Mouse (Mus musculus) gastrocnemius, postnatal 25 days (tissue): Measurements from ENCODE around the gene Bpifa1. TPM values are rescaled to one million over a fixed set of nuclear protein-coding genes. Genes with fewer than 3 reads are reported as not detected.

Experiments used
- total RNA-seq, 2 experiments: library from RNA; stranded (reverse); gene quantifications; 1 replicate in 1 of 2; 2 replicates in 1 of 2; pipeline ENCODE4 v1.2.3; 2021

The Bpifa1 gene
- total RNA-seq, 2 experiments from 2014 or later = not detected

Other genes starting within 250 kb of the Bpifa1 start
- gene Bpifb6, start 242.5 kb upstream of the Bpifa1 start, total RNA-seq = not detected
- gene Bpifb3, start 224.7 kb upstream of the Bpifa1 start, total RNA-seq = not detected
- not detected for gene Bpifb4, start 204.7 kb upstream of the Bpifa1 start, total RNA-seq
- not detected for gene Bpifa6, start 167.9 kb upstream of the Bpifa1 start, total RNA-seq
- not detected for gene Bpifa2, start 134.6 kb upstream of the Bpifa1 start, total RNA-seq
- gene Bpifa3, start 12.5 kb upstream of the Bpifa1 start, total RNA-seq = not detected
- gene Bpifa5, start 19.7 kb downstream of the Bpifa1 start, total RNA-seq = not detected
- not detected for gene Bpifb1, start 47.9 kb downstream of the Bpifa1 start, total RNA-seq
- gene Bpifb5, start 80.9 kb downstream of the Bpifa1 start, total RNA-seq = not detected
- gene Bpifb9a, start 115.0 kb downstream of the Bpifa1 start, total RNA-seq = not detected
- not detected for gene Bpifb9b, start 164.3 kb downstream of the Bpifa1 start, total RNA-seq
- 10 to 100 TPM; 11.0 to 12.3 TPM for gene Cdk5rap1, start 230.1 kb downstream of the Bpifa1 start, total RNA-seq